Mouse (Mus musculus) left cerebral cortex, adult 2 months (tissue): ENCODE measurements around the gene Fam129c. TPM values are rescaled to one million over a fixed set of nuclear protein-coding genes. Genes with fewer than 3 reads are reported as not detected.
A peak's percentile ranks its signal among the peaks of the same experiment; 100 is the strongest.

ENCODE experiments used
- DNase-seq, 2 experiments: peaks; one replicate each; pipeline ENCODE4 v3.0.0; 2021 to 2022; ENCODE audit warnings: low spot score in 2 of 2, mixed read lengths in 1 of 2; ENCODE audit errors: extremely low spot score in 1 of 2
- H3K27ac ChIP-seq: fragments of 200-600 bp; 2 replicates; pipeline ENCODE4 v1.8.1; 2022
- H3K4me3 ChIP-seq: fragments of 200-600 bp; 2 replicates; pipeline ENCODE4 v1.8.1; 2022
- CTCF ChIP-seq: fragments of 200-600 bp; IDR thresholded peaks from 2 replicates; pipeline ENCODE4 v1.8.1; 2022; ENCODE audit warnings: antibody characterized with exemption, mild to moderate bottlenecking, moderate library complexity
- intact Hi-C: fragments of 180-260 bp; cut with DNase I; formaldehyde crosslinking; loops from one replicate; pipeline ENCODE4 v1.15.1; 2025
- total RNA-seq, 2 experiments: library from RNA; stranded (reverse); gene quantifications; 2 replicates each; pipeline ENCODE4 v1.2.3; 2021

Fam129c gene
- total RNA-seq, 2 experiments from 2014 or later = 3.1 to 4.0 TPM

DNA sequence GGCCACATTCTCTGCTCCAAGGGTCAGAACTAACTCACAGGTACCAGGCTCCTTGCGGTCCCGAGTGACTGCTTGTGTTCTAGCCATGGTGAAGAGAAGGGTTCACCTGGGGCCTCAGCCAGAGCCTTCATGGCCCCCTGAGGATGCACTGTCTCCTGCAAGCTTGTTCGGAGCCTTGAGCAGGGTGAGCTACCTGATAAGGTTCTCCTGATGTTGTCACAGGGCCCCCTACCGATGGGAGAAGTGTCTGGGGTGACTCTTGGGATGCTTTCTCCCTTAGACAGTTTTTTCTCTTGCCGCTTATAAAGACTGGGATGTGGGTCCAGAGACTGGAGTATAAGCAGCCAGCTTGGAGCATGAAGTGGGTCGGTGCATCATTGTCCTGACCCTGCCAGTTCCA, 1.1 kb upstream of the Fam129c start:
- TF ChIP-seq CTCF = no peak
- intact Hi-C loops = loop anchor here (1.0 to 5.0 kb wide), 2 partner anchors 35 to 154 kb away; no protein-coding TSS in a partner anchor
- DNase-seq = no peak
- no peak overlapping the region for H3K4me3 ChIP-seq
- H3K27ac ChIP-seq = no peak overlapping the region; the same call in 1 of the 2 replicates

DNA sequence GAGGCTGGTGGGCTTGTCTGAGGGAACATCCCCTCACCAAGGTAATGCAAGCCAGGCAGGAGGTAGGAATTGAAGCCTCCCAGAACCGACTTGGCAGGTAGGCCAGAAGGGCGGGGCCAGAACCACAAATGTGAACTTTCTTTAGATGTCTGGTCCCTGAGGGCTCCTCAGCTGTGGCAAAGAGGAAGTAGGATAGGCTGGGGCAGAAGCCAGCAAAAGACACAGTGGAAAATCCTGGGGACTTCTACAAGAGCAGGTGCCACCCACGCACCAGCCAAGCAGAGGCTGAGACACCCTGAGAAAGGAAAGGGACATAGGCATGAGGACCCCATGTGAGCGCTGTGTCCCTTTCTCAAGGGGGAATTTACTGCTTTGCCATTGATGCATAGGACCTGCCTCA, 650 bp upstream of the Fam129c start:
- Histone ChIP-seq H3K4me3 (no peak overlapping the region), H3K27ac (no peak overlapping the region)
- intact Hi-C loops = loop anchor here (1.0 to 5.0 kb wide), 2 partner anchors 35 to 154 kb away; no protein-coding TSS in a partner anchor
- no peak for DNase-seq
- TF ChIP-seq CTCF = no peak

DNA sequence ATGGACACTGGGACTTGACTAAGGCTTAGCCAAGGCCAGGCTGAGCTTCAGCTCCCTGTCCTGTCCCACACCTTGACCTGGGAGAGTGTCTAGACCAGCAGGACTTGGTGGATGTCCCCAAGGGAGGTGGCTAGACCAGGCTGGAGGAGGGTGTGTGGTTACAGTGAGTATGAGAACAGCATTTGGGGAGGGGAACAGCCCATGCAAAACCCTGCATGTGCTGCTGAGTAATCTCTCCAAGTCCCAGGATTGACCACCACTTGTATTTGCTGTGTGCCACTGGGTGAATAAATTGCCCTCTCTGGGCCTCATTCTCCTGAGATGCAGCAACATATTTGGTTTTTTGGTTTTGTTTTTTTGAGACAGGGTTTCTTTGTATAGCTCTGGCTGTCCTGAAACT, 927 bp downstream of the Fam129c start:
- DNase-seq = no peak
- no peak overlapping the region for H3K4me3 ChIP-seq
- intact Hi-C loops = loop anchor here (5.0 kb wide), 1 partner anchor 156 kb away; no protein-coding TSS in a partner anchor
- H3K27ac ChIP-seq = no peak overlapping the region
- TF ChIP-seq CTCF = no peak

DNA sequence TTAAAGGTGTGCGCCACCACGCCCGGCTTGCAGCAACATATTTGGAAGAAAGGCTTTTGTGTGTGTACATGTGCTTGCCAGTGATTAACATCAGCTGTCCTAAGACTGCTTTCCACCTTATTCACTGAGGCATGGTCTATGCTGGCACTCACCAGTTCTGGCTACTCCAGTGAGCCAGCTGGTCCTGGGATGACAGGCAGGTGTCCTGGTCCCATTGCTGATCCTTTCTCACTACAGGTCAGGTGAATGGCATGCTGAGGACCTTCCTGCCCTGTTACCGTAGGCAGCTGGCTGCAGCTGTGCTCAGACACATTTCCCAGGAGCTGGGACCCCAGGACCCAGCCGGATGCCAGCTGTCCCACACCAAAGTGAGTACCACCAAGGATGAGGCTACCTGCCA, 1.4 kb downstream of the Fam129c start:
- no peak overlapping the region for H3K27ac ChIP-seq
- intact Hi-C loops = loop anchor here (5.0 kb wide), 1 partner anchor 157 kb away; no protein-coding TSS in a partner anchor
- TF ChIP-seq CTCF = no peak

DNA sequence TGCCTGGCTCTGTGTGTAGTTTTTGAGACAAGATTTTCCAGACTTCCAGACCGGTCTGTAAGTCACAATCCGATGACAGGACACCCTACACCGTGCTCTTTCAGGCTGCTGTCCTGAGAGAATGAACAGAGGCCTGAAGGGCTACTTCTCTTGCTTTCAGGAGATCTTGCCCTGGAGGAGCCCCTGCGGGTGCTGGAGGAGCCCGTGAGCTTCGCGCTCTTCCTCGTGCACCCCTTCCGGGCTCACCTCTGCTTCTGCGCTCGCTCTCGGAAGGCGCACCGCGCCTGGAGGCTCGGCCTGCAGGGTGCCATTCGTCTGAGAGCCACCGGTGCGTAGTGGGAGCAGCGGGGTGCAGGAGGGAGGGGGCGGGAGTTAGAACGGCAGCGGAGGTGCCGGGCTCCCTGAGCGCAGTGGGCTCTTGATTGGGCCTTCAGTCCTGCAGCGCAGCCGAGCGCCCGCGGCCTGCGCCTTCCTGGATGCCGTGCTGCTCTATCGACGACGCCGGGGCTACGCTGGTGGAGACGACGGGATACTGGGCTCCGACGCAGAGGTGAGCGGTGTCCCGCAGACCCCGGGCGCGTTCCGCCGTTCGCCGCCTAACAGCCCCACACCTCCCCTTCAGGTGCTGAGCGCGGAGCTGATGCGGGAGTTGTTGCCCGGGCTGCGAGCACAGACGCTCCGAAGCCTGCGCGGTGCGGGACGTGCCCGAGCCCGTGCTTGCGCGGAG, 4.7 kb downstream of the Fam129c start:
- Histone ChIP-seq H3K27ac (no peak overlapping the region), H3K4me3 (peak overlapping the region; percentile 25)
- no peak for TF ChIP-seq CTCF
- no peak for DNase-seq
- intact Hi-C loops = no loop called here

More for the DNA sequence above, 1.4 kb downstream of the Fam129c start:
- no peak overlapping the region for H3K4me3 ChIP-seq
- DNase-seq = no peak

DNA sequence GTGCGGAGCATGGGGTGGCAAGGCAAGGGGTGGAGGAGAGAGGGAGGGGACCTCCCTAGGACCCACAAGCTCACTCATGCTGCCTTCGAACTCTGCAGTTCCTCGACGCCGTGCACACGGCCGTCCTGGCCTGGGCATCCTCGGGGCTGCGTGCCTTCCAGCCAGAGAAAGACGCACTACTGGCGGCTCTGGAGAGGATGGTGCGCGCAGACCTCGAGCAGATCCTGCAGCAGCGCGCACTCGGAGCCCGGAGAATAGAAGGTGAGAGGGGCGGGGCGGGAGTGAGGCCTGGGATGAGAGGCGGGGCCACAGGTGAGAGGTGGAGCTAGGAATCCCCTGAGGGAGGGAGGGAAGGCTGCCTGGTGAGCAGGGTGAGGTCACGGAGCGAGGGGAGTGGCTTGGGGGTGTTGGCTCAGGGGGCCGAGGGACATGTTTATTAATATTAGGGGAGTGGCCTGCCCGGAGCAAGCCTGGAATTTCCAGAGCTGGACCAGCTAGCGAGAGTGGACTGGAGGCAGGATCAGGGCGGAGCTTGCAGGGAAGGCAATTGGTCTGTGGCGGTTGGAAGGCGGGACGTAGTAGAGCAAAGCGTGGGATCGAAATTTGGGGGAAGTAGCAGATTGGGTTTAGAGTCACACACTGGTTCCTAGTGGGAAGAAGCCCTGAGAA, 5.4 kb downstream of the Fam129c start:
- no peak for TF ChIP-seq CTCF
- intact Hi-C loops = no loop called here
- Histone ChIP-seq H3K27ac (no peak overlapping the region), H3K4me3 (peak overlapping the region; percentile 25)
- peak in 1 of 2 experiments; percentile 61 for DNase-seq

DNA sequence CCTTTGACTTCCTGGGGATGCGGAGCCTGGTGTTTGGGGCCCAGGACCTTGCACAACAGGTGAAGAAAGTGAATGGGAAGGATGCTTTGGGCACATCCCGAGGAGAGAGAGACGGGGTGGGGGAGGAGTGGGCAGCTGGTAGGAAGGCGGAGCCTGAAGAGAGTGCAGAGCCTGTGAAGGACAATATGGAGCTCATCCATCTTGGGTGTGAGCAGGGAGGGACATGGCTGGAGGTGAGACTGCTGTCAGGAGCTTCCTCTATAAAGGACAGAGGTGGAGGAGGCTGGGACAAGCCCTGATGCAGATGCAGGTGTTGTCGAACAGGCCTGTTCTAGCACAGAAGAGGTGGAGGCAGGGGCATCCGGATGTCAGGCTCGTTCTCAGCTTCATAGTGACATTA, 6.6 kb downstream of the Fam129c start:
- H3K27ac ChIP-seq = no peak overlapping the region
- DNase-seq = no peak
- no peak overlapping the region for H3K4me3 ChIP-seq
- intact Hi-C loops = no loop called here
- TF ChIP-seq CTCF = no peak

DNA sequence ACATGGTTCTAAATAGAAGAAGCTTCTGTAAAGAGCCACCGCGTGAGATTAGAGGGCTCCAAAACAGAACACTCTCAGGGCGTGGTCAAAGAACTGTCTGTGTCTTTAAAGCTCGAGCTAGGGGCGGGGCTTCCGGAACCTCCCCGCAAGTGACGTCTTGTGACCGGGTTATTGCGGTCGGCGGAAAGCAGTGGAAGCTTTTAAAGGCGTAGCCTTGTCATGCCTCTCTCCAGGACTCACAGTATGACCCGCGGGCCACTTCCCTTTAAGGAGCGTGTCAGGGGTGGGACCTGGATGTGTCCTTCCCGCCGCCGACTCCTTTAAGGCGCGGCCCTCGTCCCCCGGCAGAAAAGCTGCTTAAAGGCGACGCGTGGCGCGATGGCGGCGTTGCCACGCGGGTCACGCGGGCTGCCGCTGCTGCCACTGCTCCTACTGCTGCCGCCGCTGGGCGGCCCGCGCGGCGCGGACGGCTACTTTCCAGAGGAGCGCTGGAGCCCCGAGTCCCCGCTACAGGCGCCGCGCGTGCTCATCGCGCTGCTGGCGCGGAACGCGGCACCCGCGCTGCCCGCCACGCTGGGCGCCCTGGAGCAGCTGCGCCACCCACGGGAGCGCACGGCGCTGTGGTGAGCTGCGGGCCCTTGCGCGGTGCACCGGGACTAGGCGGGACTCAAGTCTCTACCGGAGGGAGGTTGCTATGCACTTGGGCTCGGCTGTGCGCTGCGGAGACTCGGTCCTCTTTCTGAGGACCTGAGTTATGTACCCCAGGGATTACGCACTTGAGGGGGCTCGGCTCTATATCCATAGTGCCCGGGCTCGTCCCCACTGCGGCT, 13.6 kb downstream of the Fam129c start, which contains the start of gene Colgalt1:
Colgalt1 (plus strand) TSS at position 177 of the 830 bp plus-strand sequence.
- H3K4me3 ChIP-seq = peak within 1 kb of the TSS; percentile 66
- intact Hi-C loops = loop anchor here (1.0 kb wide), 2 partner anchors 18 to 19 kb away; partner anchors contain the start of gene Pgls
- peak; percentile 96 for DNase-seq
- TF ChIP-seq CTCF = peak; percentile 39
- peak within 1 kb of the TSS; percentile 86 for H3K27ac ChIP-seq

DNA sequence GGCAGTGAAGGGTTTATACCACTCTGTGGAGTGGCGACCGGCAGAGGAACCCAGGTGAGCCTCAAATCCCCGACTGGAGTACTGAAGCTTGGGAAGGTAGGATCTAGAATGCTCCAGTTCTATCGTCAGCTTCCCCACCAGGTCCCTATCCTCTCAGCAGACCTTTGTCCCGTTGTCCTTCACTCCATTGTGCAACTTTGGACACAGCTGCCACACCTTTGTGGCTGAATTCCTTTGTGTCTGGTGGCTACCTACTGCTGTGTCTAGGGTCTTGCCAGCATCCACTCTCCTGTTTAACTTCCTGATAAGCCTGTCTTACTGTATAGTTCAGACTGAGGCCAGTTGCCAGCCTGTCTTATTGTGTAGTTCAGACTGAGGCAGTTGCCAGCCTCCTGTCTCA, 14.7 kb downstream of the Fam129c start:
- TF ChIP-seq CTCF = no peak
- DNase-seq = no peak
- H3K27ac ChIP-seq = no peak overlapping the region
- intact Hi-C loops = no loop called here
- peak overlapping the region; percentile 66 for H3K4me3 ChIP-seq

DNA sequence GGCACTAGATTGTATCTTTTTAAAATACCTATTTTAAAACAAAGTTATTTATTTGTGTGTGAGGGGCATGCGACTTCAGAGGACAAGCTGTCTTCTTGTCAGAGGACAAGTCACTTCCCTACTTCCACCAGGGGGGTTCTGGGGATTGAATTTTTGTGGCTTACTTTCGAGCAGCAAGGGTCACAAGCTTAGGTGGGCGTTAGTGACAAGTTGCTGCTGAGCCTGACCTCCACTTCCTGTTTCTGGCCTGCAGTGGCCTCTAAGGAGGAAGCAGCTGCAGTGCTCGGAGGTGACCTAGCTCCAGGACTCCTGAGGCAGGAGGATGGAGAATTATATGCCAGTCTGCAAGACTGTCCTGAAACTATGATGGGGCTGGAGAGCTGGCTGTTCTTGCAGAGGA, 16.0 kb downstream of the Fam129c start:
- Histone ChIP-seq H3K27ac (no peak overlapping the region), H3K4me3 (no peak overlapping the region)
- DNase-seq = no peak
- no peak for TF ChIP-seq CTCF
- intact Hi-C loops = no loop called here

DNA sequence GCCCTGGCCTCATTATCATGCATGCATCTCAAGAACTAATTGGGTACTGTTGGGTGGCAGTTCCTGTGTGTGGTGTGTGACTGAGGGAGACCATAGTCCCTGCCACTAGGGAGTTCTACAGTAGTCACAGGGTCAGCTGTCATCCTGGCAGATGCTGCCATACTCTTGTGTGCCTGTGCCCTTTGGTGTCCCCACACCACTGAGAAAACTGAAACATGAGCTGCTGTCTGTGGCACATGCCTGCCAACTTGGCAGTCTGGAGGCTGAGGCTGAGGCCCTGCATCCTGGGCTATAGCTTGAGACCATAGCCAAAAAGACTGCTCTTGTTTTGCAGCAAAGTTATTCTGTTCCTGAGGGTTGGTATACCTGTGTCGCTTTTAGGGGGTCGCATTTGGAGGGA, 22.3 kb downstream of the Fam129c start:
- Histone ChIP-seq H3K27ac (no peak overlapping the region), H3K4me3 (no peak overlapping the region)
- no peak for DNase-seq
- intact Hi-C loops = no loop called here
- TF ChIP-seq CTCF = no peak
